Mouse (Mus musculus): ENCODE results near the gene Osbpl3.

- TF ChIP-seq CTCF (IDR thresholded peaks at IDR 0.05) (no peak), POLR2A (IDR thresholded peaks at IDR 0.05; ENCODE audit: insufficient read depth, low read depth, low read length) (no peak), EP300 (IDR thresholded peaks at IDR 0.05; ENCODE audit: insufficient read depth, low read depth, low read length) (no peak)
These were observed 36.3 kb downstream of the Osbpl3 start for GRCm38 (mm10) chr6:50419518-50420290.
